In the genomic region with DNA sequence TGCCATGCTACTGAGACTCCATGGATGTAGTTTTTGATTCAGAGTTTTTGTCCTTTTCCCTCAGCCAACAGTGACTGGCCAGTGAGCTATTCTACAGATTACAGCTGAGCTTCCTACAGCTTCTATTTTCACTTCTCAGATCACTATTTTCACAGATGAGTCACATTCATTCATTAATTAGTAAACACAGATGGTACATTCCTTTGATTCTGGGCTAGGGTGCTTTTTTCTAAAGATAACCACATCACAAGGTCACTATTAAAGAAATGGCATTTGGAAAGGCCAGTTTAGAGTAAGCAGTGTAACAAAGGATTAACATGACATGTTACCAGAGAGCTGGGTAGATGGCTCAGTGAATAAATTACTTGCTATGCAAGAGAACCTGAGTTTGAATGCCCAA, we compare ENCODE assay signal across 17 mouse cellular contexts.
DNase-seq lines count a peak whose midpoint lies in the region; ATAC-seq and TF ChIP-seq lines count a peak whose summit lies in the region.
"Had no signal": no experiment of that assay in that cellular context is flagged by ENCODE, and none has a peak within 500 bp of the region (broad histone marks: within the 10 kb centered on the region; RNA-seq: fewer than 3 reads in every experiment).

No protein-coding gene starts in this region.

- TF ChIP-seq POLR2A in brain, embryonic 14.5 days (IDR thresholded peaks at IDR 0.05; ENCODE audit: borderline replicate concordance, extremely low read depth, insufficient read depth, insufficient read length, poor library complexity, severe bottlenecking): no peak

- no peak overlapping the region for H3K4me2 ChIP-seq in midbrain, embryonic 13.5 days (replicated peaks)
- H3K4me2 ChIP-seq in midbrain, embryonic 15.5 days: no peak overlapping the region
- no peak overlapping the region for H3K4me2 ChIP-seq in lung, postnatal 0 days (replicated peaks; ENCODE audit: low read depth, low read length)
- H3K4me2 ChIP-seq: forebrain, embryonic 15.5 days; heart, embryonic 11.5 days; heart, embryonic 15.5 days; hindbrain, embryonic 13.5 days had no signal

- H3K9me3 ChIP-seq in midbrain, embryonic 13.5 days: no peaks in the 10 kb centered on the region
- H3K9me3 ChIP-seq in midbrain, embryonic 15.5 days: no peaks in the 10 kb centered on the region
- no peaks in the 10 kb centered on the region for H3K9me3 ChIP-seq in lung, postnatal 0 days (ENCODE audit: low read length)
- H3K9me3 ChIP-seq: embryonic facial prominence, embryonic 10.5 days; forebrain, embryonic 15.5 days; heart, embryonic 15.5 days; hindbrain, embryonic 13.5 days had no signal

- H3K36me3 ChIP-seq in midbrain, embryonic 13.5 days: no peaks in the 10 kb centered on the region
- H3K36me3 ChIP-seq in midbrain, embryonic 15.5 days (replicated peaks): no peaks in the 10 kb centered on the region
- H3K36me3 ChIP-seq in lung, postnatal 0 days (ENCODE audit: insufficient read depth, low read length): no peaks in the 10 kb centered on the region
- H3K36me3 ChIP-seq: embryonic facial prominence, embryonic 10.5 days; forebrain, embryonic 15.5 days; heart, embryonic 15.5 days; hindbrain, embryonic 13.5 days had no signal

- ATAC-seq in frontal cortex, adult (ENCODE audit: low TSS enrichment): peak; percentile 27; the same call in 1 of the 2 replicates
- 0 out of 2 replicates have a peak, but pooled peaks have one; percentile 20 for ATAC-seq in midbrain, embryonic 13.5 days
- ATAC-seq in midbrain, embryonic 15.5 days (replicated peaks): no peak
- ATAC-seq in lung, postnatal 0 days: no peak
- ATAC-seq: forebrain, embryonic 15.5 days; intestine, embryonic 16.5 days had no signal

- no peak for DNase-seq in frontal cortex, adult 2 months (ENCODE audit: extremely low spot score in 1 of 2, low spot score in 1 of 2)
- DNase-seq in brain, embryonic 14.5 days (ENCODE audit: low read depth): peak; percentile 7
- DNase-seq in lung, postnatal 0 days (ENCODE audit: low spot score): no peak
- DNase-seq: adrenal gland, postnatal 10 days; cerebellum, adult 8-10 months; gastrocnemius, postnatal 14 days; heart, adult 2 months; heart, postnatal 14 days had no signal

- TF ChIP-seq CTCF in brain, embryonic 14.5 days (IDR thresholded peaks at IDR 0.05; ENCODE audit: borderline replicate concordance, extremely low read depth, insufficient read depth, insufficient read length): no peak
- no peak for TF ChIP-seq CTCF in lung, postnatal 0 days (IDR thresholded peaks at IDR 0.05)

- H3K4me3 ChIP-seq in midbrain, embryonic 13.5 days (replicated peaks): no peak overlapping the region
- H3K4me3 ChIP-seq in midbrain, embryonic 15.5 days: no peak overlapping the region
- H3K4me3 ChIP-seq in lung, postnatal 0 days (ENCODE audit: low read depth, low read length): no peak overlapping the region
- H3K4me3 ChIP-seq: embryonic facial prominence, embryonic 10.5 days; forebrain, embryonic 15.5 days; heart, adult 2 months; heart, embryonic 15.5 days; hindbrain, embryonic 13.5 days had no signal

- H3K9ac ChIP-seq in midbrain, embryonic 13.5 days (replicated peaks): no peak overlapping the region
- H3K9ac ChIP-seq in midbrain, embryonic 15.5 days: no peak overlapping the region
- H3K9ac ChIP-seq in lung, postnatal 0 days (replicated peaks; ENCODE audit: low read depth): no peak overlapping the region
- H3K9ac ChIP-seq: forebrain, embryonic 15.5 days; heart, embryonic 15.5 days; hindbrain, embryonic 13.5 days had no signal

- no peak for TF ChIP-seq EP300 in lung, postnatal 0 days (IDR thresholded peaks at IDR 0.05)

- H3K4me1 ChIP-seq in midbrain, embryonic 13.5 days (replicated peaks): no peaks in the 10 kb centered on the region
- H3K4me1 ChIP-seq in midbrain, embryonic 15.5 days: no peaks in the 10 kb centered on the region
- no peaks in the 10 kb centered on the region for H3K4me1 ChIP-seq in lung, postnatal 0 days (ENCODE audit: insufficient read depth, low read depth, low read length)
- H3K4me1 ChIP-seq: embryonic facial prominence, embryonic 10.5 days; forebrain, embryonic 15.5 days; heart, embryonic 15.5 days; hindbrain, embryonic 13.5 days had no signal

- H3K27ac ChIP-seq in midbrain, embryonic 13.5 days: no peak overlapping the region
- H3K27ac ChIP-seq in midbrain, embryonic 15.5 days: no peak overlapping the region
- no peak overlapping the region for H3K27ac ChIP-seq in lung, postnatal 0 days (ENCODE audit: low read length)
- H3K27ac ChIP-seq: embryonic facial prominence, embryonic 10.5 days; forebrain, embryonic 15.5 days; heart, adult 2 months; heart, embryonic 15.5 days; hindbrain, embryonic 13.5 days had no signal

- H3K27me3 ChIP-seq in midbrain, embryonic 13.5 days: no peaks in the 10 kb centered on the region
- H3K27me3 ChIP-seq in midbrain, embryonic 15.5 days (replicated peaks): no peaks in the 10 kb centered on the region
- H3K27me3 ChIP-seq in lung, postnatal 0 days (replicated peaks; ENCODE audit: insufficient read depth, low read length): no peaks in the 10 kb centered on the region
- H3K27me3 ChIP-seq: forebrain, embryonic 15.5 days; heart, embryonic 15.5 days; hindbrain, embryonic 13.5 days had no signal

Comparison
In these comparisons a context has a peak if more than half of its experiments do, and no peak if none do; other contexts are left out.
1. ATAC-seq: peak in frontal cortex, adult (single experiment) and midbrain, embryonic 13.5 days (single experiment); none in midbrain, embryonic 15.5 days (single experiment) and lung, postnatal 0 days (single experiment).